Mouse (Mus musculus) forelimb bud, embryonic 11.5 days (tissue): ENCODE results near the gene Irf5.
"Not testable (repeated sequence)": the region's sequence is repeated elsewhere in the genome, so short reads cannot be mapped to it uniquely, and the experiment has no call there.

ENCODE experiments used
- DNase-seq: peaks from one replicate; pipeline ENCODE4 v3.0.0-alpha.2; 2012; ENCODE audit warnings: low read depth, low spot score

The Irf5 gene

DNA sequence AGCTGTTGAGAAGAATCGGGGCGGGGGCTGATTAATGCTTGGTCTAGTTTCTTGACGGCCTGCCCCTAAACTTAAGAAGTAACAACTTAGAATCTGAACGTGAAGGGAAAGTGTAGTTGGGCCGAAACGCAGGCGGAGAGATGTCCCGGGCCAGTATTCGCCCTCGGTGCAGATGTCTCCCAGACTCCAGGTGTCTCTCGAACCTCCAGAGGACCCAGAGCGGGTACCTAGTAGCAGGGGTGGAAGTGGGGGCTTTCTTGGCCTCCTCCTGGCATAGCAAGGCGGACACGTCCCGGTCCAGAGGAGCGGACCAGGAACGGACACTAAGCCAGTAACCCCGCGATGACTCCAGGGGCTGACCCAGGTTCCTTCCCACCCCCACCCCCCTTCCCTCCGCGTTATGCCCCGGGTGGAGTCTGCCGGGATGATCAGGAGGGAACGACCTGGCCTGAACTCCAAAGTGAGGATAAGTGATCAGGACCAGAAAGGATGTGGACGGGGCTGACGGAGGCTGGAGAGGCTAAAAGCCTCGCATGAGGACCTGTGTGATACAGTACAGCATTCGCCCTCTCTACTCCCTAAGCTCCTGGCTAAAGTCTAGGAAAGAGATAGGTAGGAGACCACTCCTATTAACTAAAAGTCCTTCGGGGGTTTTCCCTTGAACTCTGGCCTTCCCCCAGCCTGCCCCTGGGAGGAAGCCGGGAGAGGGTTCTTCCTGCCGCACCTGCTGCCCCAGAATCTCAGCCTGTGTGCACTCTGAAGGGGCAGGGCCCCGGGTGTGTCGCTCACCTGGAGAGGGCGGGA is 1.1 kb downstream of the Irf5 start:
- no peak for DNase-seq

DNA sequence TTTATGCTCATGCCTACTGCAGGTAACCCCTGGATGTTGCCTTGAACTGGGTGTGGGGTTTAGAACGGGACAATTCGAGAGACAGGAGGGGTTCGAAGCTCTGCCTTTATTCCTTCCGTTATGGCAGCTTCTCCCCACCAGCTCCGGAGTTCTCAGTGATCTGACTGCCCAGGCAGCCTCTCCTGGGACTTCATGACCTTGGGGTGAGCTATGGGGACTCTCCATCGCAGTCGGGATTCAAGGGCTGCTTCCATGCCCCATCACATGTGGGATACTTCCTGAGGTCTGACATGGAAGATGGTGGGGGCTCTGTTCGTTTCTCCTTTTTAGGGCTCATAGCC is 1.7 kb downstream of the Irf5 start:
- DNase-seq: no peak

DNA sequence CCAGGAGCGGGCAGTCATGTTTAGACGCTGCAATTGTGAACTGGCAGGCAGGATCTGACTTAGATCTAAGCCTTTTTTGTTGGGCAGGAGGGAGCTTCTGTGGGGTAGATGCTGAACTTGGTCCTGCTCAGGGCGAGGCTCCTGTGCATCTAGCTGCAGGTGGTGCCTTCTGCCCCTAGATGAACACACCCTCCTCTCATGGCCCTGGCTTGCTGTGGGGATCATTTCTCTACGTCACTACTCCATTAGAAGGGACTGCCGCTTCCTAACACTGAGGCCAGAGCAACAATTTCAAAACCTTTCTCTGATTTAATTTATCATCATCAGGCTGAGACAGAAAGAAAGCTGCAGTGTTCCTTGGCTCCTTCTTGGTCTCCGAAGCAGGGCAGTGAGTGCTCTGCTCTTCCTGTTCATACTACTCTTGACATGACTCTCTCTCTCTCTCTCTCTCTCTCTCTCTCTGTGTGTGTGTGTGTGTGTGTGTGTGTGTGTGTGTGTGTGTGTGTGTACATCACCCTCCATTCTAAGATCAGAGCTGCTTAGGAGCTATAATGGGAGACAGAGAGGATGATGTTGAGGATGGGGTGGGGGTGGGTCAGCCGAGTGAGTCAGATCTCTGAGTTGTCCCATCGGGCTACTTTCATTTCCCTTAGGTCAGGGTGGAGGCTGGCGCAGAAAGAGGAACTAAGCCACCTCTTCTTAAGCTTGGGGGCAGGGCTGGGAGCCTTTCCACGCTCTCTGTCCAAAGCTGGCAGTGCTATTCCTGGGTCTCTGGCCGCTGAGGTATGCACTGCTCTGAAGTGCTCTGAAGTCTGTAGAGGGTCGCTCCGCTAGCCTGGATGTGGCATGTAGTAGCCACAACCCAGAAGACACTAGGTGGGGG is 2.4 kb downstream of the Irf5 start:
- DNase-seq: no peak

DNA sequence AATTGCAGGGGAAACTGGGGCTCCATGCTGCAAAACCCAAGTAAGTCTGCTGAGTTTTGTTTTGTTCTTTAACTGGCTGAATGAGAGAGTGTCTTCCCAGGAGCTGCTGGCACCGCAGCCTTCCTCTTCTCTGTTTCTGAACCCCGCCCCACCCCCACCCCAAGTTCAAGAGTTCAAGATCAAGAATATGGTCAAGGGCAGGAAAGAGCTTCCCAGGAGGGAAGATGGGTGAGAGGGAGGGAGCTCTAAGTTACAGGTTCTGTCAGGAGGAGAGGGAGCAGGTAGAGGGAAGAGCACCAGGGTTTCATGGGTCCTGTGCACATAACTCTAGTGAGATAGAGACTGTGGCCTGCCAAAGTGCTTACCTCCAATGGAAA is 3.0 kb downstream of the Irf5 start:
- DNase-seq: no peak

DNA sequence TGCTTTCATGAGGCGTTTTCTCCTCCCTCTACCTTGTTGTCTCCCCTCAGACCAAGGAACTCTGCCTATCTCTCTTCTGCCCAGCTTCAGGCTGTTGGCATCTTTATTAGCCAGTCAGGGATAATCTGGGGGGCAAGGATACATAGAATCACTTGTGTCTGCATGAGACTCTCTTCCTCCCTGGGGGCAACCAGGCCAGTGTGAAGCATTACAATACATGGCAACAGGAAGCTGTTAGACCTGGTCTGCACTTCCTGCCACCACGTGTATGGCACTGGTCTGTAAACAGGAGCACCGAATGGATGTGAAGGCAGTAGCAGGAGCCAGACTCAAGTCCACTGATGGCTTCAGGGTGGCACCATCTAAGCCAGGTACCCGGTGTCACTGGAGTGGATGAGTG is 3.6 kb downstream of the Irf5 start:
- DNase-seq: no peak

DNA sequence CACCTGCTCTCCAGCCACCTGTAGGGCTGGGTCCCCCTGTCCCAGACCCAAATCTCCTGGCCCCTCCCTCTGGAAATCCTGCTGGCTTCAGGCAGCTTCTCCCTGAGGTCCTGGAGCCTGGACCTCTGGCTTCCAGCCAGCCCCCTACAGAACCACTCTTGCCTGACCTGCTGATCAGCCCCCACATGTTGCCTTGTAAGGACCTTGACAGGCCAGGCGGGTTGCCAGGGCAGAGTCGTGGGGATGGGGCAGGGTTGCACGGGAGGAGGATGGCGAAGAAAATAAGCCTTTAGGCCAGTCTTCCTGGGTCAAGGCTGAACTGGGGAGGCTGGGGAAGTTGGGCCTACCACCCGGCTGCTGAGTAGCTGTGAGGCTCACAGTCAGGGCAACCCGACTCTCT is 8.9 kb downstream of the Irf5 start:
- DNase-seq: no peak

DNA sequence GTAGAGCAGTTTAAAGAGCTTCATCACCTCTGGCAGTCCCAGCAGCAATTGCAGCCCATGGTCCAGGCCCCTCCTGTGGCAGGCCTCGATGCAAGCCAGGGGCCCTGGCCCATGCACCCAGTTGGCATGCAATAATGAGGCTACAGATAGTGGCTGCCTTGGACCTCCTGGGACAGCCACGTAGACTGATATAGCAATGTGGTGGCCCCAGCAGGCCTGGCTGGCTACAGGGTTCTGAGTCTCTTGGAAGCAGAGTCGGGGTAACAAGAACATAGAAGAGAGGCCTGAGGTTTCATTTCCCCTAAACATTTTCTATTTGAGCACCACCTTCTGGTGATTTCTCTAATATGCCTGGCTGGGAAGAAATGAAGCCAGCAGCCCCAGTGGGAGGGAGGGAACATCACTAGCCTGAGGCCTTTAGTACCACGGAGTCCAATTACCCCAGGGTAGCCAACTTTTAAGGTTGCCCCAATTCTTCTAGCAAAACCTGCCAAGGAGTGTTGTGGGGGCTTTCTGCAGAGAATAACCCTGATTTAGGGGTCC is 10.3 kb downstream of the Irf5 start:
- no peak for DNase-seq

DNA sequence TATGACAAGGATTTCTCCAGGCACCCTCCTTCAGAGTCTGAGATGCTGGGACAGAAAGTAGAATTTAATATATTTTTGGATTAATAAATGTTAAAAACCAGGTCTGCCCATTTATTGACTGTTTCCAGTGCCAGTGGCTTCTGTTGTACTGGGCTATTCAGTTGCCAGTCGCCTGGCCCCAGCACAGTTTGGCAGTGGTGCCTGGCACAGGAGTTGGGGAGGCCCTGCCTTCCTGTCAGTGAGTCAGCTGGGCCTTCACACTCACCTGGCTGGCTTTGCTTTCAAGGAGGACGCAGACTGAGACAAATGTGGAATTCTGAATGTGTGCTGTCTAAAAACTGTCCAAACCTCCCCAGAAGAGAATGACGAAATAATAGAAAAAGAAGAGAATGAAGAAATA is 10.8 kb downstream of the Irf5 start:
- no peak for DNase-seq

DNA sequence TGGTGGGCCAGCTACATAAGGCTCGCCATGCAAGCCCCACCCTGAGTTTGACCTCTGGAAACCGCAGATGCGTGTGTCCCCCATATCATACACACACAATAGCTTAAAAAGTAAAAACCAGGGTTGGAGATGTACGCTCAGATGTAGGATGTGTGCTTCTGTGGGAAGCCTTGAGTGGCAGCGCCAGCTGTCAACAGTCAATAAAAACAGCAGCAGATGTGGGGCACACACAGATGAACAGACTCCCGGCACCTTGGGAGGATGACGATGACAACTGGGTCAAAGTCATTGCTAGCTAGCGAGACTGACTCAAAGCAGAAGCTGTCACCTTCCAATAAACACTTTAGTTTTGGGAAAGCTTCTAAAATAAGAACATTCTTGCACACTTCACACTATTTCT is 13.1 kb downstream of the Irf5 start:
- DNase-seq: no peak

DNA sequence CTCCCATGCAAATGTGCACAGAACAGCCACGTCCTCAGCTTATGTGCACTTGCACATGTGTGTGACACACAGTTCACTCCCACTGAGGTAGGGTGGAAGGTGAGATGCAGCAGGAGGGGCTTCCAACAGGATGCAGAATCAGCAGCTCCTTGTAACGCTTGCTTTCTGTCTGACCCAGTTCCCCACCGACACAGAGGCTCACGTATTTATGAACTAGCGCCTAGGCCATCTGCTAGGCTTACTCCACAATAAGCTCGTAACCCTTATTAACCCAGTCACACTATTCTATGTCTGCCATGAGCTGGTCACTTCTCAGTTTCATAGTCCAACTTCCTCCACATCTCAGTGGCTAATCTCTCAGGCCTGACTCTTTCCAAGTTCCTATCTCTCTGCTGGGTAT is 13.8 kb downstream of the Irf5 start:
- DNase-seq: no peak

DNA sequence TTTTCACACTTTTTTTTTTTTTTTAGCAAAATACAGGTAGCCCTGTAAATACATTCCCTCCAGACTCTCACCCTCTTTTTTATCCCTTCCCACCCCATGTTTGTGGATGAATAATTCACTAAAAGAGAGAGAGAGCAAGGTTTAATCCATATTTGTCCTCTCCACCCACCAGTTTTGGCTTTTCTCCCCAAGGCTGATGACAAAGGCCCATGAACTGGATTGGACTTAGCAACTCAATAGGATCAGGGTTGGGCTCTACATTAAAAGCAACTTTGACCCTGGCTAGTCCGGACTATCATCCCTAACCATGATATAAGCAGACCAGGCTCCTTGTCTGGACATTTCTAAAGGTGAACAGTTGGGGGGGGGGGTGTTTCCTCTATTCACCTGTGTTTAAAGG is 14.5 kb downstream of the Irf5 start:
- DNase-seq: no peak

DNA sequence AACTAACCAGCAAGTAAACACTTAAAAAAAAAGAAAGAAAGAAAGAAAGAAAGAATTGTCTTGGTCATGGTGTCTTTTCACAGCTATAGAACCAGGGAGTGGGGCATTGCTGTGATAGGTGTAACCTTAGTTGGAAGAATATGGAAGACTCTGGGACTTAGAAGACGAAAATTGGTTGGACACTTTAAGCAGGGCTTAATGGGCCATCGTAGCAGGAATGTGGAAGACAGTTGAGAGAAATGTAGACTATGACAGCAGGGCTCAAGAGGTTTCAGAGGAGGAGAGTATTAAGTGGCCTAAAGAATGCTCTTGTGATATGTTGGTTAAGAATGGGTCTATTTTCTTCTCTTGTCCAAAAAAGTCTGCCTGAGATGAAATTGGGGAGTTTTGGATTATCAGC is 19.2 kb downstream of the Irf5 start:
- no peak for DNase-seq

DNA sequence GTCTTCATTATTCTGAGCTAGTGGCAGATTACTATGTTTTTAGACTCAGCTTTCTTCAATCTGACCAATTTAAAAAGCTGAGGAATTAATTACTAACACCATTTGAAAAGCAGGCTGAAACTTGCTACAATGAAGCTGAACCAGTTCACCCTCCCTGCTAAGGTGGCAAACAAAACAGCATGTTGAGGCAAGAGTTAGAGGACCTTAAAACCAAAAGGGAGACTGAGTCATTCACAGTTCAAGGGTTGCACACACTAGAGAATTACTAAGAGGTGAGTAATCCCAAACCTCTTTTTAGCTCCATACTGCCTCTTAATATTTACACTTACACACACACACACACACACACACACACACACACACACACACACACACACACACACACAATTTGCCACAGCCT is 21.2 kb downstream of the Irf5 start:
- DNase-seq: no peak

DNA sequence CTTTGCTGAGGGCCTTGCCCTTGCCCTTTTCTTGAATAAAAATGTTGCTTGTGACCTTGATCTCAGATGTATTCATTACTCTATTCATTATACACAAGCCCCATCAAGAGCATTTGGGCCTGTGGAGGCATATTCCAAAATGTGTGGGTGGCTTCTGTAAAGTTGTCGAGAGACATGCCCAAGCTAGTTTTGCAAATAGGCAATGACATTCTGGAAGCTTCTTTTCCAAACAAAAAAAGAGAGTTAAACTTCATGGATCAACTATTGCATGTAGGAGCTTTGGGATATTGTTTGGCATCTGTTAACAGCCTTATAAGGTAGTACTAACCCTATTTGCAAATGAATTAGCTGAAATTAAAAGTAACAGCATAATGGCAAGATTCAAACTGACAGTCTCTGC is 21.7 kb downstream of the Irf5 start:
- no peak for DNase-seq

DNA sequence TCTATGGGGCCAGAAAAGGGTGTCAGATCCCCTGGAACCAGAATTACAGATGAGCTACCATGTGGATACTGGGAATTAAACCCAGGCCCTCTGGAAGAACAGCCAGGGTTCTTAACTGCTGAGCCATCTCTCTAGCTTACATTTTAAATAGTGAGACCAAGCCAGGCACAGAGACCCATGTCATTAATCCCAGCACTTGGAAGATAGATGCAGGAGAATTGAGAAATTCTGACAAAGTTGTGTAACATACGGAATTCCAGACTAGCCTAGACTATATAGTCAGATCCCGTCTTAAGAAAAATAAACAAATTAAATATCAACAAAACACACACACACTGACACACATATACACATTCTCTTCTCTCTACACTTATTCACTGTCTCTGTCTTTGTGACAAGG is 26.1 kb downstream of the Irf5 start:
- no peak for DNase-seq

DNA sequence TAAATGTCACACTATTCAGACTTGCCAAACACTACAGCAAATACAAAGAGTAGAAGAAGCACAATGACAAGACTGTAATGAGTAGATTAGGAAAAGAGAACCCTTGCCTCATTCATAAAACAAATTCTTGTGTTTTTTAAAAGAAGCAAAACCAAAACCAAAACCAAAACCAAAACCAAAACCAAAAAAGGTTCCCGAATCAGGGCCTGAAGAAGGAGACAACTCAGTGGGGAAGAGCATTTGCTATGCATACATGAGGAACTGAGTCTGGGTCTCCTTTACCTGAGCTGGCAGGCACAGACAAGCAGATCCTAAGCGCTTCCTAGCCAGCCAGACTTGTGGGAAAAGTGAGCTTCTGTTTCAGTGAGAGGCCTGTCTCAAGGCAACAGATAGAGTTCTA is 30.7 kb downstream of the Irf5 start:
- DNase-seq: no peak

DNA sequence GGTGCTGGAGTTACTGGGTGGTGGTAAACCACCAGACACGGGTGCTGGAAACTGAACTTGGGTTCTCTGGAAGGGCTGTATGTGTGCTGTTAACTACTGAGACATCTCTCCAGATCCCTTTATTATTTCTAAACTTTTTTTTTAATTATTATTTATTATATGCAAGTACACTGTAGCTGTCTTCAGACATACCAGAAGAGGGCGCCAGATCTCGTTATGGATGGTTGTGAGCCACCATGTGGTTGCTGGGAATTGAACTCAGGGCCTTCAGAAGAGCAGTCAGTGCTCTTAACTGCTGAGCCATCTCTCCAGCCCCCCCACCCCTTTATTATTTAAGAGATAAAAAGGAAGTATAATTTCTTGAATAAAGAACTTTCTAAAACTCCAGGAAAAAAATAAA is 50.0 kb downstream of the Irf5 start:
- DNase-seq: not testable (repeated sequence)

DNA sequence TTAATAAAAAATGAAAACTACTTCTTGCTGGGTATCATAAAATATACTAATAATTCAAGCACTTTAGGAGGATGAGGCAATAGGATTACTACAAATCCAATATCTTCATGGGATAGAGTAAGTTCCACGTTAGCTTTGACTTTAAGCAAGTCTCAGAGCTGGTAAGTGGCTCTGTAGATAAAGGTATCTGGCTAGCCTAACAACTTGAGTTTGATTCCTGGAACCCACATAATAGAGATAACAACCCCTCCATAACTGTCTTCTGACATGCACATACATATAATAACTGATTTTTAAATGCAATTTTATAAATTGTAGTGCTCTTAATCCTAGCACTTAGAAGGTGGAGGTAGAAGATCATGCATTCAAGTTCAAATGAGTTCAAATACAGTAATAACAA is 54.3 kb downstream of the Irf5 start:
- no peak for DNase-seq

DNA sequence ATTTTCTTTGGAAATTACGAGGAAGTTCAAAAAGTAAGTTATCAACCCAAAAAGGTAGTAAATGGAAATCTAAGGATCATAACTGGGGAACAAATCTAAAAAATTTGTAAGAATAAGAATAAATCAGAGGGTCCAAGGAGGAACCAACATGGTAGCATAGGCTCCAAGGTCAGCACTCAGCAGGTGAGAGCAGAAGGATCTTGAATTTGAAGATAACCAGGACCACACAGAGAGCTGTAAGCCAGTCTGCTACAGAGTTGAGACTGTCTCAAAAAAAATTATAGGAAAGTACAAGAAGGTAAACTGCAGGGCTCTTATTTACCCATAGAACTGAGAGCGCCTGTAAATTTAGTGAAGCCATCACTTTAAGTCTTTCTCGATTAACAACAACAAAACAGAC is 54.8 kb downstream of the Irf5 start:
- DNase-seq: no peak
